Mouse (Mus musculus): ENCODE results near the gene Ugt1a6a. TPM values are rescaled to one million over a fixed set of nuclear protein-coding genes. Genes with fewer than 3 reads are reported as not detected.

Ugt1a6a gene
- polyA plus RNA-seq, 1 experiment from 2014 or later: 0.19 TPM

GRCm38 (mm10) chr1:88264237-88264868, 129.7 kb downstream of the Ugt1a6a start:
- Histone ChIP-seq H3K4me1 (peaks cover 36% of the 10 kb centered on the region), H3K4me2 (no peak overlapping the region), H3K27me3 (replicated peaks) (no peaks in the 10 kb centered on the region), H3K4me3 (no peak overlapping the region), H3K27ac (replicated peaks) (no peak overlapping the region), H3K9me3 (no peaks in the 10 kb centered on the region), H3K36me3 (peaks cover 100% of the 10 kb centered on the region), H3K9ac (no peak overlapping the region)
- WGBS: 77% methylated on average over 7 of the region's 7 CpGs
- ATAC-seq (ENCODE audit: extremely low read depth, insufficient number of reproducible peaks, low FRiP score, low TSS enrichment): no peak

DNA sequence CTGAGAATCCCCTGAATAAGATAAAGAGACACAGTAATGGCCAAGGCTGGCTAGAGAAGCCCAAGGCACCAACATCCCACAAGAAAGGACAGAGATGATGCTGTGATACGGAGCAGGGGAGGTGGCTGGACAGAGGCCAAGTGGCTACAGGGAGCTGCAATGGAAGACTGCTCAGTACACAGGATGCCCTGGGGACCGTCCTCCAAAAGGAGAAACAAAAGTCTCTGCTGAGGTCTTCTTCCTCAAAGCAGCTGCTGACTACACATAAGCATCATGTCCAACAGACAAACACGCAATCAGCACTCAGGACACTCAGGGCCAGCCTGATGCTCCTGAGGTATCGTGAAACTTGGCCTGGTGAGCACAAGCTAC, 130.2 kb downstream of the Ugt1a6a start:
- peaks cover 31% of the 10 kb centered on the region for H3K4me1 ChIP-seq
- WGBS: 69% methylated on average over 4 of the region's 4 CpGs
- ATAC-seq (ENCODE audit: extremely low read depth, insufficient number of reproducible peaks, low FRiP score, low TSS enrichment): no peak
- no peak overlapping the region for H3K9ac ChIP-seq
- H3K27ac ChIP-seq (replicated peaks): no peak overlapping the region
- H3K27me3 ChIP-seq (replicated peaks): no peaks in the 10 kb centered on the region
- no peaks in the 10 kb centered on the region for H3K9me3 ChIP-seq
- no peak overlapping the region for H3K4me3 ChIP-seq
- peaks cover 100% of the 10 kb centered on the region for H3K36me3 ChIP-seq
- no peak overlapping the region for H3K4me2 ChIP-seq

- Histone ChIP-seq H3K4me3 (no peak overlapping the region), H3K4me2 (no peak overlapping the region), H3K9ac (no peak overlapping the region), H3K27me3 (replicated peaks) (no peaks in the 10 kb centered on the region), H3K27ac (replicated peaks) (no peak overlapping the region), H3K36me3 (peaks cover 91% of the 10 kb centered on the region), H3K9me3 (no peaks in the 10 kb centered on the region), H3K4me1 (peaks cover 26% of the 10 kb centered on the region)
- no peak for ATAC-seq (ENCODE audit: extremely low read depth, insufficient number of reproducible peaks, low FRiP score, low TSS enrichment)
- WGBS: 86% methylated on average over 13 of the region's 13 CpGs
These were observed 131.5 kb downstream of the Ugt1a6a start for GRCm38 (mm10) chr1:88266123-88266522.

GRCm38 (mm10) chr1:88267489-88267888, 132.9 kb downstream of the Ugt1a6a start:
- no peak for ATAC-seq (ENCODE audit: extremely low read depth, insufficient number of reproducible peaks, low FRiP score, low TSS enrichment)
- Histone ChIP-seq H3K4me2 (no peak overlapping the region), H3K4me3 (no peak overlapping the region), H3K36me3 (peaks cover 91% of the 10 kb centered on the region), H3K4me1 (peaks cover 17% of the 10 kb centered on the region), H3K9ac (no peak overlapping the region), H3K27me3 (replicated peaks) (no peaks in the 10 kb centered on the region), H3K9me3 (no peaks in the 10 kb centered on the region), H3K27ac (replicated peaks) (no peak overlapping the region)
- WGBS: 91% methylated on average over 6 of the region's 6 CpGs

DNA sequence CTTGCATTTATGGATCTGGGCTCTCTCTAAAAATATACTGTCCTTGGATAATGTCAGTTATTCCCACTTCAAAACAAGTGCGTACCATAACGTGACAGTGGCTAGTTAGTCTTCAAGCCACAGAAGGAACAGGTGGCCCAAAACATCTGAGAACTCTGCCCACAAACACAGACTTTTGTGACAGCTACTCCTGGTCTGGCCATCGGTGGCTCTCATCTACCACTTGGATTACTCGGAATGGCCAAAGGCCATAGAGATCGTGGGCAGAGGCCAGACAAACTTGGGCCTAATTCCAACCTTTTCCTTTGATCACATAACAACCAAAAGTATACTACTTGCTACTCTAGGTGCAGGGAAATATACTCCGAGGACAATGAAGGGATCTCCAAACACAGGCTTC, 133.5 kb downstream of the Ugt1a6a start:
- no peak overlapping the region for H3K9ac ChIP-seq
- no peaks in the 10 kb centered on the region for H3K9me3 ChIP-seq
- ATAC-seq (ENCODE audit: extremely low read depth, insufficient number of reproducible peaks, low FRiP score, low TSS enrichment): no peak

More for the DNA sequence above, 133.5 kb downstream of the Ugt1a6a start:
- H3K4me1 ChIP-seq: peaks cover 13% of the 10 kb centered on the region
- WGBS: 83% methylated on average over 6 of the region's 6 CpGs
- no peaks in the 10 kb centered on the region for H3K27me3 ChIP-seq (replicated peaks)
- no peak overlapping the region for H3K27ac ChIP-seq (replicated peaks)
- no peak overlapping the region for H3K4me2 ChIP-seq
- no peak overlapping the region for H3K4me3 ChIP-seq
- peaks cover 91% of the 10 kb centered on the region for H3K36me3 ChIP-seq

Other genes starting within 250 kb of the Ugt1a6a start
- 28.6 and 28.9 TPM in 2 replicates for gene Usp40, start 126.3 kb upstream of the Ugt1a6a start, polyA plus RNA-seq (2015; fragmentation: Nextera tagmentation; extraction: Ambion mirVana)
- not detected in 2 replicates for gene Ugt1a10, start 79.4 kb upstream of the Ugt1a6a start, polyA plus RNA-seq (2015; fragmentation: Nextera tagmentation; extraction: Ambion mirVana)
- gene Ugt1a9, start 64.0 kb upstream of the Ugt1a6a start, polyA plus RNA-seq (2015; fragmentation: Nextera tagmentation; extraction: Ambion mirVana): not detected in 2 replicates
- not detected in 2 replicates for gene Ugt1a8, start 47.0 kb upstream of the Ugt1a6a start, polyA plus RNA-seq (2015; fragmentation: Nextera tagmentation; extraction: Ambion mirVana)
- gene Ugt1a7c, start 39.7 kb upstream of the Ugt1a6a start, polyA plus RNA-seq (2015; fragmentation: Nextera tagmentation; extraction: Ambion mirVana): 1.0 and 1.7 TPM in 2 replicates
- not detected in 2 replicates for gene Ugt1a6b, start 31.6 kb upstream of the Ugt1a6a start, polyA plus RNA-seq (2015; fragmentation: Nextera tagmentation; extraction: Ambion mirVana)
- not detected in 2 replicates for gene Ugt1a5, start 31.2 kb downstream of the Ugt1a6a start, polyA plus RNA-seq (2015; fragmentation: Nextera tagmentation; extraction: Ambion mirVana)
- not detected in 2 replicates for gene Ugt1a2, start 65.8 kb downstream of the Ugt1a6a start, polyA plus RNA-seq (2015; fragmentation: Nextera tagmentation; extraction: Ambion mirVana)
- 5.3 and 5.8 TPM in 2 replicates for gene Dnajb3, start 71.0 kb downstream of the Ugt1a6a start, polyA plus RNA-seq (2015; fragmentation: Nextera tagmentation; extraction: Ambion mirVana)
- not detected in 2 replicates for gene Ugt1a1, start 77.2 kb downstream of the Ugt1a6a start, polyA plus RNA-seq (2015; fragmentation: Nextera tagmentation; extraction: Ambion mirVana)
- 0.33 and 0.50 TPM in 2 replicates for gene Mroh2a, start 92.2 kb downstream of the Ugt1a6a start, polyA plus RNA-seq (2015; fragmentation: Nextera tagmentation; extraction: Ambion mirVana)
- gene Hjurp, start 142.8 kb downstream of the Ugt1a6a start, polyA plus RNA-seq (2015; fragmentation: Nextera tagmentation; extraction: Ambion mirVana): 102 and 106 TPM in 2 replicates
- gene Trpm8, start 142.9 kb downstream of the Ugt1a6a start, polyA plus RNA-seq (2015; fragmentation: Nextera tagmentation; extraction: Ambion mirVana): 0.03 and 0.04 TPM in 2 replicates